Mouse (Mus musculus) spleen, postnatal 10 days (tissue): ENCODE data around the gene Atp6v1b1.
A peak's percentile ranks its signal among the peaks of the same experiment; 100 is the strongest.

Experiments
- DNase-seq, 2 experiments: peaks; one replicate each; pipeline ENCODE4 v3.0.0; 2021 to 2022; ENCODE audit warnings: low spot score in 2 of 2

The Atp6v1b1 gene

GRCm38 (mm10) chr6:83742761-83743160, at the start of gene Atp6v1b1:
Gene Atp6v1b1 (plus strand): TSS chr6:83742990.
- DNase-seq: no peak

GRCm38 (mm10) chr6:83693835-83694234, 49.0 kb upstream of the Atp6v1b1 start:
- peak in 1 of 2 experiments; percentile 51 for DNase-seq

- DNase-seq: no peak
These were observed 47.1 kb upstream of the Atp6v1b1 start for GRCm38 (mm10) chr6:83695731-83696130.

- DNase-seq: no peak
These were observed 46.1 kb upstream of the Atp6v1b1 start for GRCm38 (mm10) chr6:83696684-83697083.

- DNase-seq: no peak
These were observed 44.9 kb upstream of the Atp6v1b1 start for GRCm38 (mm10) chr6:83697932-83698331.

- DNase-seq: no peak
These were observed 42.8 kb upstream of the Atp6v1b1 start for GRCm38 (mm10) chr6:83699971-83700370.

GRCm38 (mm10) chr6:83701001-83701400, 41.8 kb upstream of the Atp6v1b1 start:
- no peak for DNase-seq

- no peak for DNase-seq
These were observed 40.4 kb upstream of the Atp6v1b1 start for GRCm38 (mm10) chr6:83702146-83702999.

GRCm38 (mm10) chr6:83703000-83703721, 39.6 kb upstream of the Atp6v1b1 start:
- no peak for DNase-seq

GRCm38 (mm10) chr6:83703722-83704078, 39.1 kb upstream of the Atp6v1b1 start:
- DNase-seq: no peak

- no peak for DNase-seq
These were observed 38.5 kb upstream of the Atp6v1b1 start for GRCm38 (mm10) chr6:83704294-83704693.

- DNase-seq: no peak
These were observed 38.1 kb upstream of the Atp6v1b1 start for GRCm38 (mm10) chr6:83704701-83705100.

- DNase-seq: no peak
These were observed 34.9 kb upstream of the Atp6v1b1 start for GRCm38 (mm10) chr6:83707738-83708510.

GRCm38 (mm10) chr6:83710361-83711066, 32.3 kb upstream of the Atp6v1b1 start:
- no peak for DNase-seq

GRCm38 (mm10) chr6:83711067-83711675, 31.6 kb upstream of the Atp6v1b1 start, which contains the start of gene Vax2:
Gene Vax2 (plus strand): TSS chr6:83711264.
- peak in 1 of 2 experiments; percentile 44 for DNase-seq

GRCm38 (mm10) chr6:83711725-83712475, 30.9 kb upstream of the Atp6v1b1 start:
- no peak for DNase-seq

- no peak for DNase-seq
These were observed 29.3 kb upstream of the Atp6v1b1 start for GRCm38 (mm10) chr6:83713271-83714136.

- no peak for DNase-seq
These were observed 28.3 kb upstream of the Atp6v1b1 start for GRCm38 (mm10) chr6:83714221-83715123.
